Mouse (Mus musculus) cerebellum, adult (tissue): ENCODE measurements around the gene Tom1l1.

Experiments
- ATAC-seq: cut with Nextera tagmentation; 2 replicates; pipeline ENCODE4 v1.9.2; 2017; ENCODE audit warnings: mild to moderate bottlenecking, moderate library complexity, mixed read lengths; ENCODE audit not compliant: insufficient number of reproducible peaks, low FRiP score, low TSS enrichment

Tom1l1 gene

DNA sequence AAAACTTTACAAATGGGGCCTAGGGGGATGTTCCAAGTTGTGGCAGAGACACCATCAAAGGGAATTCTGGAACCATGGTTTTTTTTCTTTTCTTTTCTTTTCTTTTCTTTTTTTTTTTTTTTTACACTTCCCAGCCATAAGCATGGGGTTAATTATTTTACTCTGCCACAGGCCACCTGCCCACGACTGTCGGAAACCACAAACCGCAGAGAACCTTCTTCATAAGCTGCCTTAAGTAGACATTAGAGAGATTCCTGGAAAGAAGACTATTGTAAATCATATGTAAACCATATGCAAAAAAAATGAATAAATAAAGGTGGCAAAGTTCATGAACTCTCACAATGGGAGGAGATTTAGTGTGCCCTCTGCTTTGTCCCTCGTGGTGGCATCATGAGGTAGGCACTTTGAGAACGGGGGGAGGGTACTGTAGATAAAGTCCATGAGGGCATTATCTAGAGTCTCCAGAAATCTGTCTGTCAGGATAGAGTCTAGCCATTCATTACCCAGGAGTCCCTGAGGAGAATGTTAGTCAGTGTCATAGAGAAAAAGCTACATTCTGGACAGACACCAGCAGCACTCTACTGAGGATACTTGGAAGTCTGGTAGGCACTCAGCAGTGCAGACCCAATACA, 12.6 kb downstream of the Tom1l1 start:
- no peak for ATAC-seq

GRCm38 (mm10) chr11:90667325-90667724, 20.8 kb downstream of the Tom1l1 start:
- ATAC-seq, result no peak

DNA sequence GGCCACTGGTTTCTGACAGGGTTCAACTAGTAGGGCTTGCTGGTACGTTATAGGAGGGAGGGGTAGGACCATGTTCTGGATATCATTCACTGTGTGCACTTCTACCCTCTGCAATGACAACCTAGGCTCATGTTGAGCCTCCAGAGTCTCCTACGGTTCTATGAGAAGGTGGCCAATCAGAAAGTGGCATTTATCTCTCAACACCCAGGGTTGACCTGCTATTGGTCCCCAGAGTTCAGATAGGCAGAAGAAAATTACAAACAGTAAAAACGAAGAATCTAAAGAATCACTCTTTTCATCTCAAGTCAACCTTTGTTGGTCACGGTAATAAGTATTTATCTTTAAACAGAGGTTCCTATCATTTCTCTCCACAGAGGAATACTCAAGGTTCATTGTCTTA, 21.2 kb downstream of the Tom1l1 start:
- no peak for ATAC-seq

DNA sequence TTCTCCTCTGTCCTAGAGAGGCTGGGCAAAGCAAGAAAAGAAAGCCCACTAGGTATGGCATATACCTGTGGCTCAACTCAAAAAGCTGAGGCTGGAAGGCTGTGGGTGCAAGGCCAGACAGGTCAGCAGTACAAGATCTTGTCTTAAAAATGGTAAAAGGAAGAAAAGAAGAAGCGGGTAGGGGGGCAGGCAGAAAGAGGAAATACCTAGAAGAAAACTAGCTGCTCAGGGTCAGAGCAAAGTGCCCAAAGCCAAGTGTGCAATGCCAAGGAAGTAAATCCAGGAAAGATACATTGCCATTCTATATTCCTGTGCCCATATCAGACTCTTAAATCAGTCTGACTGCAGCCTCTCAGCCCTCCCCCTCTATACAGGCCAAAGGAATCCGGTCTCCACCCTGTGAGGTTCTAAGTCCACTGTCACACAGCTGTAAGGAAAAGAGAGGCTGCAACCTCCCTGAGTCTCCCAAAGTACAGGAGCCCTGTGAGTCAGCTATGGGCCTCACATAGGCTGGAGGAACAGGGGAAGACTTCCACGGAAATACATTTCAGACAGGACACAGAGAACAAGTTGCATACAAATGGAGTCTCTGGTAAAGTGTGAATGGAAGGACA, 21.9 kb downstream of the Tom1l1 start:
- ATAC-seq, result no peak

DNA sequence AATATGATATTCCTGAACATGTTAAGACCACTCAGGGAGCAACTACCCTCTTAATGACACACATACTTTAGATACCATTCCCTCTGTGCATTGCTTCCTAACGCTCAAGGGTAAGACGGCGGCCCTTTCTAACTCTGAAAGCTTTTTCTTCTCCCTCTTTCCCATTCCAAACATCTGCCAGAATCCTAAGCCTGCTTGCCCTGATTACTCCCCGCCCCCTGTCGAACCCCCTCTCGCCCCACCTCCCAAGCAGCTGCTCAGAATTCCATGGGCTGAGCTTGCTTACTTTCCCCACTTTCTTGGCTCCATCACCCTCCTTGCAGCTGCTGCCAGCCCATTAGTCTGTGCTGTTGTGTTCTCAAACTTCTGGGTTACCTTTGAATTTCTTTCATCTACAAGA, 23.0 kb downstream of the Tom1l1 start:
- ATAC-seq, result no peak

DNA sequence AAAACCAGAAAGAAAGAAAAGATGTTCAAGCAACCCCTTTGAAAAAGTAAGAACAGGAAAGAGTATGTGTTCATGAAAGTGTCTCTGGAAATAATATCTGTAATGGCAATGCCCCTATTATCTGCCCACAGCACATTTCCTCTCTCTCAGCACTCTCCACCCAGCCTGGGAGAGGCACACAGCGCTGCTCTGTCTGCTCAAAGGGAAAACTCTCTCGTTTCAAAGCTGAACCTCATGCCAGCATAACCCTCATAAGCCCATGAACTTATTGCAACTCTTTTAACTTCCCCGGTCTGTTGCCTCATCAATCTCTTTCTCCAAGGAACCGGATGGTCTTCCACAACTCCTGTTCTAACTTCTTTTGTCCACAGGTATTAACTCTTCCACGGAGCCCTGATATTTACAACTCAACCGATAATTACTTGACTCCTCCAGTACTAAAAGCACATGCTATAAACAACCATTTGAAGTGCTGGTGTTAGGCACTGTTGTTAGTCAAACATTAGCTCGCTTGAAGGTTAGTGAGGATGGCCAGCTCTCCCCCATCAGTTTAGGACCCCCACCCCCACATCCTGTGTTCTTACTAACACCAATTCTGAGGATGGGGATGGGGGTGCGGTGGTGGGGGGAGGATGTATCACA, 23.7 kb downstream of the Tom1l1 start:
- ATAC-seq, result no peak

DNA sequence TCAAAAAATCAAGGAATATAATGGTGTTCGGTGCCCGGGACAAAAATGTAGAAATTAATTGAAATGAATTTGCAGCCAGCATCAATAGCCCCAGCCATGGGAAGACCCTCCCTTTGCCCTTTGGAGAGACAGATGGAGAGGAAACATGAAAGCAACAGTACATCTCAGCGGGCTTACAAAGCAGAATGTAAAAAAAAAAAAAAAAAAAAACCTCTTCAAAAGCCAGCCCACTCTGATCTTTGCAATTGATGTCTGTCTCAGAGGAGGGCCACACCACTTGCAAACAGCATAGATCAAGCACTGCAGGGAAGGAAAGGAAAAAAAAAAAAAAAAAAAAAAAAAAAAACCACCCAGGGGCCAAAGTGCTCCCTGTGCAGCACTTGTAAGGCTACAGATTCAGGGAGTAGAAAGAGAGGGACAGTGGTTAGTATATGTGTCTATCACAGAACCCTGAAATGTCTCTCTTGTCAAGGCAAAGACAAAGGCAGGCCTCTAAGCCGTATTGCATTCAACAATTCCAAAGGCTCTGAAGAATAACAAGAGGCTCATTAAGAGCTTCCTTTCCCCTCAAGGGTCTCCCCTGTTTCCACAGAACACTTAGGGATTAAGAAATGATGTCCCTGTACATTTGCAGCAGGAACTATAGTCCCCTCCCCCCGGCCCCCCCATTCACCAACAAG, 24.4 kb downstream of the Tom1l1 start:
- ATAC-seq, result no peak

DNA sequence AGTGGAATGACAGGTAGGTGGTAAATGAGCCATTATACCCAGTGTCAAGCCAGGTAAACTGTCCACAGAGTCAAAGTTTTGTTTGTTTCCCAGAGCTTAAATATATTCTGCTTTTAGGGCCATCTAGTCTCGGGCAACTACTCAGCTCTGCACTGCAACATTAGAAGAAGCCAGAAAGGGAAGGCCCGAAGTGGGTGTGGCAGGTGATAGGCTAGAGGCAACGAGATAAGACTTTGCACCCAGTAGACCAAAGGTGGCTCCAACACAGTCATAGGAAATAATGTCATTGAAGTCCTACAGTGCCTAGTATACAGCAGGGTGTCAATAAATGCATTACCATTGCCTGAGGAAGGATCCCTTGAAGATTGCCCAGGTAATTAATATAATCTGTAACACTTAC, 25.1 kb downstream of the Tom1l1 start:
- no peak for ATAC-seq

GRCm38 (mm10) chr11:90660662-90661061, 27.5 kb downstream of the Tom1l1 start:
- no peak for ATAC-seq

DNA sequence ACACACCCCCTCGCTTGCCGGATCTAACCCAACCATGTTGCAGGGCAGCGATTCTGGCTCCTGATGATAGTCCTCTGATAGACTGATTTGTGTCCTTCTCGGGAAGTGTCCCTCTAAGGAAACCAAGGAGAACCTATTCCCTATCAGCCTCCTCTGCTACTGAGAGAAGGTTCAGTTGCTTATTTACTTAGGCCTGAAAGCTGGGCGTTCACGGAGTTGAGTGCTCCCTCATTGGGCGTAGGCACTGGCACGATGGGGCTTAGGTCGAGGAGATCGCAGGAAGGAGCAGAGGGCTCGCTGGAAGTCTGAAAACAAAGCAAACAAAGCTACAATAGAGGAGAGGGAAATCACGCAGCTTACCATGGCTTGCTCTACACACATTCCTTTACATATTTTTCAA, 30.6 kb downstream of the Tom1l1 start:
- ATAC-seq, result no peak

DNA sequence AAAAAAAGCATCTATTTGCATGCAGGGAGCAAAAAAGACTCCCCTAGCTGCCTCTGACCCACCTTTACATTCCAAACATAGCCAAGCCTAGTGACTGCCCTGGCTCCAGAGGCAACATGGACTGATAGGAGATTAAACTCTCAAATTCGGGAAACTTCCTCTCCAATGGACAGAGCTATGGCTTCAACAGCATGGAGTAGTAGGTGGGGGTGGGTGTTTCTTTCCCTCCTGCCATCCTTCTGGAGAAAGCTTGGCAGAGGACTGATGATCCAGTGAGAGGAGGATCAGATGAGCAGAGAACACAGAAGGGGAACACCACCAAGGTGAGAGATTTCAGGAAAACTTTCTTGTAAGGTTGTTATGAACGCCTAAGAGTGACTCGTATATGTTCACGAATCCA, 35.6 kb downstream of the Tom1l1 start:
- no peak for ATAC-seq

GRCm38 (mm10) chr11:90650231-90650885, 37.8 kb downstream of the Tom1l1 start:
- ATAC-seq, result no peak

GRCm38 (mm10) chr11:90649777-90650176, 38.4 kb downstream of the Tom1l1 start:
- ATAC-seq, result no peak

- ATAC-seq, result peak; percentile 45
Measured at GRCm38 (mm10) chr11:90638312-90638830, 49.8 kb downstream of the Tom1l1 start.

DNA sequence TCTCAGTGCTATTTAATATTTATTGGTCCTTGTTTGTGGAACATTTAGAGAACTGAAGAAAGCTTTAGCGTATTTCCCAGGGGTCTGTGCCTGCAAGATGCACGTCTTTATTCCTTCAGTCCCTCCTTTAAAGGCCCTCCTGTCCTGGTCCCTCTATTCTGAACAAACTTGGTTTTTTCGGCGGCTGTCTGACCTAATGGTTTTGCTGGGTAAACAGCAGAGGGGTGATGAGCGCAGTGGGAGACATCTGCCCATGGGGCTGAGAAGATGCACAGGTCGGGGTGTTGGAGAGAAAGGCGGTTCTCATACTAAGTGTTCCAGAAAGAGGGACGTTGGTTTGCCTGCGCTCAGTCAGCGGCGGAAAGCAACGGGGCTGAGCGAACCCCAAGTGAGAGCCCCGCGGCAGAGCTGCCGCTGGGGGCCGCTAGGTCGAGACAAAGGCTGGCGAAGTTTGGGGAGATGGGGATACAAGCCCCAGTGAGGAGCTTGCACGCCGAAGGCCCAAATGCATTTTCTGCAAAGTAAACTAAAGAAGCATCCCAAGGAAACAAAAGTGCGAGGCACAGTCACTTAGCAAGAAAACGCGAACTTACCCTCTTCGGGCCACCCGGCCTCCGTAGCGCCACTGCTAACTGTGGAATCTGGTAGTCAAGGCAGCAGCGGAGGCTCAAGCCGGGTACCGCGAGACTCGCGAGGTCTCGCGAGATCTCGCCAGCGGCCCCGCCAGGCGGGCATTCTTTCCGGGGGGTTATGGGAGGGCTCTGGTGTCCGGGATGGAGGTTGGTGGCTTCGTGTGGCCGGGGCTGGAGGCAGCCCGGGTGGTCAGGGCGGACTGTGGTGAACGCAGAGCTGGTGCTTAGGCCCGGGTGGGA, 50.5 kb downstream of the Tom1l1 start, which contains the start of the genes Stxbp4 and Cox11:
Gene Stxbp4 (minus strand): TSS at position 645 of the 872 bp plus-strand sequence.
Gene Cox11 (plus strand): TSS at position 734 of the 872 bp plus-strand sequence.
- peak; percentile 96 for ATAC-seq

DNA sequence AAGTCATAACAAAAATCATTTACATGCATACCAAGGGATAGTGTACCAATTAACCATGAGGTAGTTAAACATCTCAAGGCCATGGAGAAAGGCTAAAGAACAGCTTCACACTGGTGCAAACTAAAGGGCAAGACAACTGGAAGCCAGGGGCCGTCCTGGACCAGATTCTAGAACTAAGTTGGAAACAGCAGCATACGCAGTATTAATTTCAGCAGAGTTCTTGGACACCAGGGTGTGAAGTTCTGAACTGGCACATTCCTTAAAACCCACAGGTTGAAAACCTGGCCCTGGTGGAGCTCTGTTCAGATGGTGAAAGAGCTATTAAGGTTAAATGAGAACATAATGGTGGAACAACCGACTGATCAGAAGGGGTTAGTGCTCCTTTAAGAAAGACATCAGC, 53.5 kb downstream of the Tom1l1 start:
- no peak for ATAC-seq

DNA sequence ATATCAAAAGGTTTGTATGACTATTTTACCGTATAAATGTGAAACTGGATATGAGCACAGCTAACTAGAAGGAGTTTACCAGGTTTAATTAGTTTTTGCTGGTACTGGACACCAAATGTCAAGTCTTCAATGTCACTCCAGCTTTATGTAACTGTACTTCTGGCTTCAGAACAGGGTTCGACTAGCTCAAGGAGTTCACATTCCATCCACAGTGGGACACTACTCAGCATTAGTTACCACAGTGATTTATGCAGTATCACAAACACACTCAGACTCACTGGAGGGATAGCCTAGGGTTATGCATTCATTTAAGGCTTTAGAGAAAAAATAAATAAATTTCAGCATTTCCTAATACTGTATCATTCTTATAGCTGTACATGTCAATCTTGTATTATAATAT, 55.7 kb downstream of the Tom1l1 start:
- ATAC-seq, result no peak

DNA sequence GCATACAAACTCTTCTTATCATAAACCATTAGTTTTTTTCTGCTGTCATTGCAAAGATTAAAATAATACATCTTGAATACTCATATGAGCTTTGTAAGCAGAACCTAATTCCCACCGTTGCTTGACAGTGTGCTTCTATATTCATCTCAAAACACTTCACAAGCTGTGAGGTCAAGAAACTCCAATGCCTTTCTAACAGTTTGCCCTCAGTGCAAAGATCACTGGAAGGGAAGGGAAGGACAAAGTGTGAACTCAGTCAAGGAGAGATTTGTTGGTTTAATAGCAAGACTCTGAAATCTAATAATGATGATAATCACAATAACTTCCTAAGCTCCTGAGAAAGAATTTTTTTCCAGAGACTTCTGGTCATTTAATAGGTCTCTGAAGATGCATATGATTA, 60.4 kb downstream of the Tom1l1 start:
- ATAC-seq, result no peak

DNA sequence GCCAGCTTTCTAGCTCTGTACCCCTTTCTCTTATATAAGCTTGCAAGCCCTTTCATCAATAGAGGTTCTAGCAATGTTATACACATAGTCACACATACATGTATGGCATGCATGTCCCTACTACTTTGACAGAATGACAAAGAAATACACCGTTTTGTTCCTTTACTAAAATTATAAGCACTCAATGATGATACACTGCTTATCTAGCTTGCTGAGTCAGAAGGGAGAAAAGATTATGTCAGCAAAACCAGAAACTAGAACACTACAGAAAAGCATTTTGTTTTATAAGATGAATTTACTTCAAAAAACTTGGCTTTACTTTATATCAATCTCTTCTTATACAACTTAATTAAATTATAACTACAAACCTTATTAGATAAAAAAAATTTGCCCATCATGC, 63.0 kb downstream of the Tom1l1 start:
- ATAC-seq, result no peak

GRCm38 (mm10) chr11:90623477-90623876, 64.7 kb downstream of the Tom1l1 start:
- no peak for ATAC-seq
